Mouse (Mus musculus) kidney, postnatal 0 days (tissue): ENCODE data around the gene Sart1. TPM values are rescaled to one million over a fixed set of nuclear protein-coding genes. Genes with fewer than 3 reads are reported as not detected.

Source experiments
- ATAC-seq: fragments of 200-750 bp; cut with Nextera tagmentation; replicated peaks from 2 replicates; pipeline ENCODE4 v1.8.0; 2017; ENCODE audit warnings: low read depth, moderate number of reproducible peaks, moderate TSS enrichment, moderate library complexity; ENCODE audit not compliant: low FRiP score
- DNase-seq: peaks from one replicate; pipeline ENCODE4 v3.0.0-alpha.2; 2016; ENCODE audit warnings: low spot score
- H3K27ac ChIP-seq: fragments of 300-500 bp; sonication (generic); 2 replicates; pipeline ENCODE4 v1.5.1; 2014; ENCODE audit warnings: mild to moderate bottlenecking
- H3K27me3 ChIP-seq: fragments of 300-500 bp; sonication (generic); 2 replicates; pipeline ENCODE4 v1.6.1; 2014; ENCODE audit warnings: low read length, mixed read lengths; ENCODE audit not compliant: insufficient read depth
- H3K36me3 ChIP-seq: fragments of 300-500 bp; sonication (generic); 2 replicates; pipeline ENCODE4 v1.6.1; 2014; ENCODE audit warnings: low read length, mixed read lengths; ENCODE audit not compliant: insufficient read depth
- H3K4me1 ChIP-seq: fragments of 300-500 bp; sonication (generic); replicated peaks from 2 replicates; pipeline ENCODE4 v1.6.1; 2014; ENCODE audit warnings: antibody characterized with exemption, low read length, mixed read lengths; ENCODE audit not compliant: insufficient read depth
- H3K4me2 ChIP-seq: fragments of 300-500 bp; sonication (generic); 2 replicates; pipeline ENCODE4 v1.6.1; 2014; ENCODE audit warnings: mild to moderate bottlenecking, low read length, moderate library complexity, mixed read lengths
- H3K4me3 ChIP-seq: fragments of 300-500 bp; sonication (generic); replicated peaks from 2 replicates; pipeline ENCODE4 v1.5.1; 2014; ENCODE audit warnings: low read depth, low read length
- H3K9ac ChIP-seq: fragments of 300-500 bp; sonication (generic); 2 replicates; pipeline ENCODE4 v1.6.1; 2014; ENCODE audit warnings: low read depth, low read length
- H3K9me3 ChIP-seq: fragments of 300-500 bp; sonication (generic); replicated peaks from 2 replicates; pipeline ENCODE4 v1.6.1; 2016; ENCODE audit warnings: low read length, inconsistent platforms, mixed read lengths
- CTCF ChIP-seq: IDR thresholded peaks from 2 replicates; pipeline ENCODE4 v1.5.1; 2016; ENCODE audit warnings: antibody characterized with exemption, low read depth, mild to moderate bottlenecking, moderate library complexity
- WGBS: fragments of 180-500 bp; shearing (Covaris S2); extraction: QIAGEN DNeasy Blood & Tissue Kit; methylation state at CpG from one replicate; pipeline ENCODE4 v1.1.7; 2014; 5-methylcytosine and 5-hydroxymethylcytosine counted together
- polyA plus RNA-seq: library from polyadenylated mRNA; unstranded; fragments of >200 nt; fragmentation: Nextera tagmentation; extraction: Ambion mirVana; gene quantifications from 2 replicates; pipeline ENCODE4 v1.2.1, GENCODE M21; 2015

Sart1 gene
- polyA plus RNA-seq, 1 experiment from 2014 or later = 57.8 TPM

GRCm38 (mm10) chr19:5383326-5383725 lies 5.2 kb downstream of the Sart1 start:
- no peak for DNase-seq
- TF ChIP-seq CTCF = no peak
- Histone ChIP-seq H3K4me3 (no peak overlapping the region), H3K27me3 (no peaks in the 10 kb centered on the region), H3K27ac (no peak overlapping the region), H3K4me2 (no peak overlapping the region), H3K9me3 (no peaks in the 10 kb centered on the region), H3K4me1 (0 out of 2 replicates have a peak, but pooled peaks cover 4% of the 10 kb centered on the region), H3K9ac (no peak overlapping the region), H3K36me3 (peaks cover 72% of the 10 kb centered on the region)
- no peak for ATAC-seq
- WGBS = 95% methylated on average over 12 of the region's 12 CpGs

DNA sequence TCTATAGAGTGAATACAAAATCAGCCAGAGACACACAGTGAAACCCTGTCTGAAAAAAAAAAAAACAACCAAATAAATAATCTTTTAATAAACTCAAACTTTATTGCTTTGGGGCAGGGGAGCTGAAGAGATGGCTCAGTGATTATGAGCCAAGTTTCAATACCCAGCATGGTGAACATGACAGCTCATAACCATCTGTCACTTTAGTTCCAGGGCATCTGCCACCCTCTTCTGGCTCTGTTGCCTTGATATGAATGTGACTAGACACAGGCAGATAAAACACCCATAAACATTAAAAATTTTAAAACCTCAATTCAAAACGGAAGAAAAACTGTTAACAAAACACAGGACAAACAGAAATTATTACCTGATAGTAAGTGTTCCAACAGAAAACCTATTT lies 11.1 kb downstream of the Sart1 start:
- no peak for TF ChIP-seq CTCF
- DNase-seq (no peak), ATAC-seq (no peak)
- Histone ChIP-seq H3K27me3 (no peaks in the 10 kb centered on the region), H3K9ac (no peak overlapping the region), H3K4me3 (no peak overlapping the region), H3K4me2 (no peak overlapping the region), H3K9me3 (no peaks in the 10 kb centered on the region), H3K4me1 (no peaks in the 10 kb centered on the region), H3K36me3 (peaks cover 48% of the 10 kb centered on the region), H3K27ac (no peak overlapping the region)
- 86% methylated on average over 1 of the region's 1 CpGs for WGBS

DNA sequence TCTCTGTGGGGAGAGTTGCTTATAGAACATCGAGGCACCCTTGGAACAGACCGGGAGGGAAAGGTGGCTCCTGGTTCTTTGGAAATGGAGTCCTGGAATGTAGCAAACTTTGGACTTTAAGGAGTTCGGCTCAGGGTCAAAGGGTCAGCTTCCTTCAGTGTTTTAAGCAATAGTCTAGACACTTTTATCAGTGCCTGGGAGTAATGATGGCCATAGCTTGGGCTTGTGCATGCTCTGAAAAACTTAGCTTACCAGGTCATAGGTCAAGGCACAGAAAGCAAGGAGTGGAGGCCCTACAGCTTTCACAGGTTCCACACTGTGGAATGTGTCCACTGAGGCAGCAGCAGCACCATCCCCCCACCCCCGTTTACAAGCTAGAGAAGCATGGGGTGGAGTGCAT lies 13.8 kb downstream of the Sart1 start:
- no peaks in the 10 kb centered on the region for H3K4me1 ChIP-seq
- H3K36me3 ChIP-seq = peaks cover 42% of the 10 kb centered on the region
- DNase-seq (no peak), ATAC-seq (no peak)
- H3K27ac ChIP-seq = no peak overlapping the region
- no peak overlapping the region for H3K4me3 ChIP-seq
- 69% methylated on average over 4 of the region's 4 CpGs for WGBS
- H3K27me3 ChIP-seq = no peaks in the 10 kb centered on the region
- TF ChIP-seq CTCF = no peak
- H3K4me2 ChIP-seq = no peak overlapping the region
- no peak overlapping the region for H3K9ac ChIP-seq
- no peaks in the 10 kb centered on the region for H3K9me3 ChIP-seq

DNA sequence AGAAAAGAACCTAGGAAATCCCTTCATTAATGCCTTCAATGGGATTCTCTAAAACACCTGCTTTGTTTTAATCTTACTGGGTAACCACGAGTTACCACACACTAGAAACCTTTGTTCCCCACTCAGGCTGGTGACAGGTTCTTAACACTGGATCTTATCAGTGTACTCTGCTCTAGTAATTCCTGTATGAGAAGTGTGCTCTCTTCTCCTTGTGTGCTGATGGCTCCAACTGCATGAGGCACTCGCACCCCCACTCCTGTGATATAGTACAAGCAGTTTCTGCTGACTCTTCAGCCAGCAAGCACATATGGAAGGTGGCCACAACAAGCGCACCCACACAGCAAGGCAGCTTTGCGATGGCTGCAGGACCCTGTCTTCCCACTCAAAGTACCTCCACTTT lies 14.3 kb downstream of the Sart1 start:
- H3K27ac ChIP-seq = no peak overlapping the region
- H3K4me2 ChIP-seq = no peak overlapping the region
- no peak for DNase-seq
- no peak overlapping the region for H3K9ac ChIP-seq
- WGBS = 86% methylated on average over 4 of the region's 4 CpGs
- H3K4me3 ChIP-seq = no peak overlapping the region
- TF ChIP-seq CTCF = no peak
- no peak for ATAC-seq
- H3K4me1 ChIP-seq = no peaks in the 10 kb centered on the region
- no peaks in the 10 kb centered on the region for H3K9me3 ChIP-seq
- H3K27me3 ChIP-seq = no peaks in the 10 kb centered on the region
- H3K36me3 ChIP-seq = peaks cover 41% of the 10 kb centered on the region

- ATAC-seq (no peak), DNase-seq (no peak)
- TF ChIP-seq CTCF = no peak
- 92% methylated on average over 7 of the region's 7 CpGs for WGBS
- Histone ChIP-seq H3K27me3 (no peaks in the 10 kb centered on the region), H3K36me3 (peaks cover 39% of the 10 kb centered on the region), H3K4me1 (peaks cover 5% of the 10 kb centered on the region; the same call in 1 of the 2 replicates), H3K9me3 (no peaks in the 10 kb centered on the region), H3K4me2 (no peak overlapping the region), H3K27ac (no peak overlapping the region), H3K9ac (no peak overlapping the region), H3K4me3 (no peak overlapping the region)
Observed at GRCm38 (mm10) chr19:5372724-5373123, 15.8 kb downstream of the Sart1 start.

DNA sequence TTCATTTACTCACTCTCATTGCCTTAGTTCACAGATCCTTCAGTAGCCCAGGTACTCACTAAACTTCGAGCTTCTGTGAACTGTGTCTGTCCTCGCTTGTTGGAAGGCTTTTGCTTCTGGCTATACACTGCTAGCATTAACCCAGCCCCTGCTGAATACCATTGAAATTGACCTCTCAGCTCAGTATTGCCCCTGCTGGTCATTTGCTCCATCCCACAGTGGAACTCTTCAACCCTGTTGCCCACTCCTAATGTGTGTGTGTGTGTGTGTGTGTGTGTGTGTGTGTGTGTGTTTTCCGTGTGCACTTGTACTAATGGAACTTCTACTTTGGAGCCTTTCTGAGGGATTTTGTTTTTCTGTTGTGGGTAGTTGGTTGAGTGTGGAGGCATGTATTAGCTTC lies 17.6 kb downstream of the Sart1 start:
- WGBS = 78% methylated on average over 3 of the region's 3 CpGs
- H3K4me2 ChIP-seq = no peak overlapping the region
- no peak overlapping the region for H3K9ac ChIP-seq
- H3K27ac ChIP-seq = no peak overlapping the region
- ATAC-seq (no peak), DNase-seq (no peak)
- H3K4me1 ChIP-seq = peaks cover 8% of the 10 kb centered on the region; the same call in 1 of the 2 replicates
- peak; percentile 55 for TF ChIP-seq CTCF
- H3K9me3 ChIP-seq = no peaks in the 10 kb centered on the region
- H3K27me3 ChIP-seq = no peaks in the 10 kb centered on the region
- peaks cover 36% of the 10 kb centered on the region for H3K36me3 ChIP-seq
- no peak overlapping the region for H3K4me3 ChIP-seq

- H3K27me3 ChIP-seq = no peaks in the 10 kb centered on the region
- H3K9me3 ChIP-seq = no peaks in the 10 kb centered on the region
- TF ChIP-seq CTCF = peak; percentile 47
- H3K27ac ChIP-seq = peak overlapping the region; percentile 95; the same call in 1 of the 2 replicates
- ATAC-seq (no peak), DNase-seq (peak; percentile 23)
- peaks cover 13% of the 10 kb centered on the region; the same call in 1 of the 2 replicates for H3K4me1 ChIP-seq
- peak overlapping the region; percentile 73 for H3K9ac ChIP-seq
- H3K4me3 ChIP-seq = peak overlapping the region; percentile 86
- H3K4me2 ChIP-seq = peak overlapping the region; percentile 74
- 10% methylated on average over 11 of the region's 11 CpGs for WGBS
- peaks cover 37% of the 10 kb centered on the region for H3K36me3 ChIP-seq
Observed at GRCm38 (mm10) chr19:5367455-5367854, 21.0 kb downstream of the Sart1 start.
